Mouse (Mus musculus): Measurements from ENCODE around the gene Mxd1. TPM values are rescaled to one million over a fixed set of nuclear protein-coding genes. Genes with fewer than 3 reads are reported as not detected.
A peak's percentile ranks its signal among the peaks of the same experiment; 100 is the strongest.

Mxd1 gene
- total and polyA plus RNA-seq, 3 experiments = 3.2 to 3.6 TPM; not detected in 1

DNA sequence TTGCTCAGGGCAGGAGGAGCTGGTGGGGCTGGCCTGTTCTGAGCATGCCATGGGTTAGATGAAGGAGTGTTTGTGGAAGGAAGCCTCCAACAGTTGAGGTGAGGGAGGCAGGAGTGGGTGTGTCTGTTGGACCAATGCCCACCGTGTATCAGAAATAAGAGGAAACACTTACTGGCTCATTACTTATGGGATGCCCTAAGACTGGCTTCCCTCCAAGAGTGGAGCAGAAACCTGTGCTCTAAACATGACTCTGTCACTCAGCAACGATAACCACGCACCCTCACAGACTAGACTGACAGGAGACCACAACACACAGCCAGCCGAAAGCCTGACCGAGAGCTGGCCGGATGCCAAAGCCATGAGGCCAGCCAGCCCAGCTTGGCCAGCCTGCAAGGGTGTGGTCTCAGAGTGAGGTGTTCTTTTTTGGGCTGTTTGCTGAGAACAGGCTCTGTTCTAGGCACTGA lies 69.0 kb downstream of the Mxd1 start (continued):
- TF ChIP-seq SIN3A (IDR thresholded peaks at IDR 0.05; ENCODE audit: low read length) = peak; percentile 92
- peak; percentile 62 to 70; a peak in 3 of 4 replicates for TF ChIP-seq EP300 (IDR thresholded peaks at IDR 0.05; ENCODE audit: low read depth in 1 of 2, low read length in 2 of 2)
- 0 out of 2 replicates have a peak, but pooled peaks have one; percentile 33 for TF ChIP-seq MAZ (IDR thresholded peaks at IDR 0.05; ENCODE audit: low read depth, low read length)
- TF ChIP-seq MEF2A (IDR thresholded peaks at IDR 0.05; ENCODE audit: extremely low read depth, insufficient replicate concordance, low read depth, low read length, poor library complexity, severe bottlenecking) = no peak
- TF ChIP-seq CTCF (IDR thresholded peaks at IDR 0.05 in 2 of 3, conservative IDR thresholded peaks at IDR 0.05 in 1 of 3; ENCODE audit: control insufficient read depth in 1 of 3, insufficient read depth in 1 of 3, low read depth in 2 of 3, low read length in 3 of 3, poor library complexity in 1 of 3, severe bottlenecking in 1 of 3) = no peak
- no peak for TF ChIP-seq KAT2A (conservative IDR thresholded peaks at IDR 0.05; ENCODE audit: low read depth, low read length)
- no peak for TF ChIP-seq POLR2AphosphoS5 (IDR thresholded peaks at IDR 0.05; ENCODE audit: borderline replicate concordance, low read depth, low read length)
- no peak for TF ChIP-seq MYC (IDR thresholded peaks at IDR 0.05; ENCODE audit: low read depth, low read length)
- TF ChIP-seq GATA1 (IDR thresholded peaks at IDR 0.05; ENCODE audit: low read depth, low read length) = peak; percentile 45; the same call in 1 of the 2 replicates

DNA sequence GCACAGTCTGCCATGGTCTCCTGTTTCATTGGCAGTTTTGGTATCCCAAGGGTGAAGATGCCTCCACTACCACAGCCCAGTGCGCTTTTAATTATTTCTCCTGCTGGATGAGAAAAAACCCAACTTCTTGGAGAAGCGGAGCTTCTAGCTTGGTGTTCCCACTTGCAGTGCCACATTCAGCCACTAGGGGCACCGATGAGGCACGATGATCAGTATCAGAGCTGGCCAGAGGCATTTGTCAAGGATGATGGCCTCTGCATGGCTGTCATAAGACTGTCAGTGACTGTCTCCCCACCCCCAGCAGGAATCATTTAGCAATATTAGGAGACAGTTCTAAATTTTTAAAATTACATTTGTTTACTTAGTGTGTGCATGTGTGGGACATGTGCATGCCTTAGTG lies 69.8 kb downstream of the Mxd1 start:
- DNase-seq (ENCODE audit: low read depth, low spot score) = peak; percentile 88
- Histone ChIP-seq H3K27ac (ENCODE audit: control insufficient read depth, low read depth, low read length) (peak overlapping the region; percentile 82), H3K79me2 (ENCODE audit: control insufficient read depth, insufficient read depth, low read length, poor library complexity) (no peaks in the 10 kb centered on the region), H3K4me1 (ENCODE audit: control insufficient read depth in 1 of 2, insufficient read depth in 2 of 2, low read length in 2 of 2) (peaks cover 22 to 36% of the 10 kb centered on the region in 2 experiments), H3K9ac (ENCODE audit: control insufficient read depth, low read depth, low read length, poor library complexity, severe bottlenecking) (peak overlapping the region; percentile 21), H3K4me3 (ENCODE audit: control insufficient read depth in 1 of 2, insufficient read depth in 1 of 2, low read depth in 2 of 2, low read length in 2 of 2) (peak overlapping the region; percentile 10 to 67; a peak in 2 of 4 replicates), H3K36me3 (ENCODE audit: control insufficient read depth in 1 of 2, insufficient read depth in 2 of 2, low read length in 2 of 2) (peaks cover 0 to 22% of the 10 kb centered on the region in 2 experiments; a peak in 2 of 4 replicates), H3K9me3 (replicated peaks; ENCODE audit: insufficient read depth, low read length) (no peaks in the 10 kb centered on the region), H3K27me3 (ENCODE audit: control insufficient read depth in 1 of 2, insufficient read depth in 2 of 2, low read length in 2 of 2) (no peaks in the 10 kb centered on the region)
- peak; percentile 32; the same call in 1 of the 2 replicates for TF ChIP-seq SMC3 (IDR thresholded peaks at IDR 0.05; ENCODE audit: low read depth, low read length)
- no peak for TF ChIP-seq E2F4 (IDR thresholded peaks at IDR 0.05; ENCODE audit: borderline replicate concordance, low read depth, low read length)
- no peak for TF ChIP-seq KAT2A (conservative IDR thresholded peaks at IDR 0.05; ENCODE audit: low read depth, low read length)
- TF ChIP-seq ETS1 (IDR thresholded peaks at IDR 0.05; ENCODE audit: low read depth, low read length) = peak; percentile 41; the same call in 1 of the 2 replicates
- TF ChIP-seq ZKSCAN1 (IDR thresholded peaks at IDR 0.05; ENCODE audit: low read depth, low read length) = no peak
- 0 out of 2 replicates have a peak, but pooled peaks have one; percentile 14 for TF ChIP-seq UBTF (IDR thresholded peaks at IDR 0.05; ENCODE audit: borderline replicate concordance, insufficient read depth, low read depth, low read length)
- TF ChIP-seq CHD1 (IDR thresholded peaks at IDR 0.05; ENCODE audit: low read depth, low read length) = no peak
- TF ChIP-seq RCOR1 (IDR thresholded peaks at IDR 0.05; ENCODE audit: low read depth, low read length) = 0 out of 2 replicates have a peak, but pooled peaks have one; percentile 28
- TF ChIP-seq SIN3A (IDR thresholded peaks at IDR 0.05; ENCODE audit: low read length) = peak; percentile 32
- TF ChIP-seq USF2 (IDR thresholded peaks at IDR 0.05; ENCODE audit: borderline replicate concordance in 1 of 2, insufficient read depth in 1 of 2, low read depth in 1 of 2, low read length in 2 of 2) = no peak
- no peak for TF ChIP-seq USF1 (IDR thresholded peaks at IDR 0.05; ENCODE audit: low read depth, low read length)
- no peak for TF ChIP-seq MEF2A (IDR thresholded peaks at IDR 0.05; ENCODE audit: extremely low read depth, insufficient replicate concordance, low read depth, low read length, poor library complexity, severe bottlenecking)
- peak; percentile 47; the same call in 1 of the 2 replicates for TF ChIP-seq MAZ (IDR thresholded peaks at IDR 0.05; ENCODE audit: low read depth, low read length)
- no peak for TF ChIP-seq POLR2AphosphoS5 (IDR thresholded peaks at IDR 0.05; ENCODE audit: borderline replicate concordance, low read depth, low read length)
- TF ChIP-seq CTCF (IDR thresholded peaks at IDR 0.05 in 2 of 3, conservative IDR thresholded peaks at IDR 0.05 in 1 of 3; ENCODE audit: control insufficient read depth in 1 of 3, insufficient read depth in 1 of 3, low read depth in 2 of 3, low read length in 3 of 3, poor library complexity in 1 of 3, severe bottlenecking in 1 of 3) = peak; percentile 82 to 99 (median 83)
- TF ChIP-seq GATA1 (IDR thresholded peaks at IDR 0.05; ENCODE audit: low read depth, low read length) = peak; percentile 74
- no peak for TF ChIP-seq GABPA (IDR thresholded peaks at IDR 0.05; ENCODE audit: low read depth, low read length)
- TF ChIP-seq MYB (IDR thresholded peaks at IDR 0.05; ENCODE audit: low read depth, low read length) = no peak
- TF ChIP-seq NRF1 (IDR thresholded peaks at IDR 0.05; ENCODE audit: insufficient read depth, low read depth, low read length, poor library complexity, severe bottlenecking) = no peak
- peak in 1 of 2 experiments; percentile 23; a peak in 1 of 4 replicates for TF ChIP-seq EP300 (IDR thresholded peaks at IDR 0.05; ENCODE audit: low read depth in 1 of 2, low read length in 2 of 2)
- TF ChIP-seq MAX (IDR thresholded peaks at IDR 0.05; ENCODE audit: low read length) = peak; percentile 33; the same call in 1 of the 2 replicates
- 0 out of 2 replicates have a peak, but pooled peaks have one; percentile 29 for TF ChIP-seq HCFC1 (IDR thresholded peaks at IDR 0.05; ENCODE audit: low read depth, low read length)
- TF ChIP-seq ZC3H11A (IDR thresholded peaks at IDR 0.05; ENCODE audit: low read depth, low read length) = 0 out of 2 replicates have a peak, but pooled peaks have one; percentile 17
- no peak for TF ChIP-seq TBP (IDR thresholded peaks at IDR 0.05; ENCODE audit: low read depth, low read length)
- peak; percentile 14; the same call in 1 of the 2 replicates for TF ChIP-seq NELFE (IDR thresholded peaks at IDR 0.05; ENCODE audit: low read depth, low read length)
- no peak for TF ChIP-seq ELF1 (IDR thresholded peaks at IDR 0.05; ENCODE audit: low read depth, low read length)
- TF ChIP-seq MAFK (IDR thresholded peaks at IDR 0.05; ENCODE audit: borderline replicate concordance, low read depth, low read length) = no peak
- TF ChIP-seq BHLHE40 (IDR thresholded peaks at IDR 0.05; ENCODE audit: borderline replicate concordance, low read depth, low read length) = no peak
- TF ChIP-seq RAD21 (IDR thresholded peaks at IDR 0.05; ENCODE audit: low read depth, low read length) = peak; percentile 29
